Mouse (Mus musculus) left cerebral cortex, postnatal 25 days (tissue): ENCODE results near the gene Colq. TPM values are rescaled to one million over a fixed set of nuclear protein-coding genes. Genes with fewer than 3 reads are reported as not detected.

Experiments
- DNase-seq, 2 experiments: peaks; one replicate each; pipeline ENCODE4 v3.0.0; 2022; ENCODE audit warnings: low spot score in 2 of 2, mixed read lengths in 1 of 2
- intact Hi-C: fragments of 180-260 bp; cut with DNase I; formaldehyde crosslinking; loops from one replicate; pipeline ENCODE4 v1.15.1; 2025
- total RNA-seq, 2 experiments: library from RNA; stranded (reverse); gene quantifications; 2 replicates each; pipeline ENCODE4 v1.2.3; 2021

The Colq gene
- total RNA-seq, 2 experiments from 2014 or later, result 1.7 TPM

DNA sequence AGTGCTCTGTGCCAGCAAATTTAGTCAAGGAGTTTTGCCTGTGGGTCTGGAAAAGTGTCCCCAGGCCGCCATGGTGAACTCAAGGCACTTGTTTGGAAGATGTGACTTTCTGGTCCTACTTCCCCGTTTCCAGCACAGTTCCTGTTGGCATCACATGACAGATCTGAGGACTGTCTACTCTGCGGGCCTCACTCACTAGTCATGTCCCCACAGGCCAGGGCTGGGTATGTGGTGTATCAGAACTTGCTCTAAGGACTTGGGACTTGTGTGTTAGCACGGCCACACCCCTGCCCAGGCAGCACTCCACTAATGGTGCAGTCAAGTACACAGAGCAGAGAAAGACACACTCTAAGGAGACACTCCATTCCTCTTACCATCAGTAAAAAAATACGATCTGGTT, 108.7 kb downstream of the Colq start:
- no peak for DNase-seq
- intact Hi-C loops, result no loop called here

DNA sequence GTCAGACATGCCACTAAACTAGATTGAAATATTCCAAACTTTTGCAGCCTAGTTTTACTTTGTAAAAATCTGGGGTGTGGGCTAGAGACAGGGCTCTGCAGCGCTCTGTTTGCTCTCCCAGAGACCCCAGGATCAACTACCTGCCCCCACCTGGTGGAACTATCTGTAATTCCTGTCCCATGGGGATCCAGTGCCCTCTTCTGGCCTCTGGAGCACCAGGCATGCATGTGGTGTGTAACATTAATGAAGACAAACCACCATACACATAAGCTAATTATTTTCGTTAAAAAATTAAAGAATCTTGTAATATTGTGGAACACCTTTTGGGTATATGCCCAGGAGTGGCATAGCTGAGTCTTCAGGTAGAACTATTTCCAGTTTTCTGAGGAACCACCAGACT, 117.8 kb downstream of the Colq start:
- intact Hi-C loops, result loop anchor here (2.0 to 5.0 kb wide), 3 partner anchors 36 to 201 kb away; partner anchors contain the start of gene Sh3bp5
- DNase-seq, result no peak

Other genes with a start within 250 kb of the Colq start
- 10 to 100 TPM; 56.7 to 65.8 TPM for gene Sh3bp5, start 155.3 kb downstream of the Colq start, total RNA-seq
- 10 to 100 TPM; 11.6 to 15.9 TPM for gene Eaf1, start 96.9 kb downstream of the Colq start, total RNA-seq
- 10 to 100 TPM; 25.0 to 38.7 TPM for gene Mettl6, start 96.3 kb downstream of the Colq start, total RNA-seq
- under 1 TPM in 1 of 2 experiments, not detected in 1; 0.98 TPM for gene Gm49387, start 49.5 kb upstream of the Colq start, total RNA-seq
- gene Btd, start 49.7 kb upstream of the Colq start, total RNA-seq, result 1 to 10 TPM; 7.7 to 8.8 TPM
- gene Hacl1, start 49.9 kb upstream of the Colq start, total RNA-seq, result 1 to 10 TPM; 7.8 TPM
- gene Ankrd28, start 239.3 kb upstream of the Colq start, total RNA-seq, result 10 to 100 TPM; 49.3 to 56.8 TPM